Mouse (Mus musculus) small intestine, adult 2 months (tissue): ENCODE results near the gene Gjc2. TPM values are rescaled to one million over a fixed set of nuclear protein-coding genes. Genes with fewer than 3 reads are reported as not detected.

Source experiments
- H3K27ac ChIP-seq: fragments of 200-500 bp; 2 replicates; pipeline ENCODE4 v1.5.1; 2012; ENCODE audit warnings: low read depth, low read length, control low read depth, inconsistent platforms; ENCODE audit not compliant: insufficient read depth
- H3K27me3 ChIP-seq: fragments of 200-500 bp; 2 replicates; pipeline ENCODE4 v1.6.1; 2012; ENCODE audit warnings: mild to moderate bottlenecking, moderate library complexity, low read length, inconsistent platforms; ENCODE audit not compliant: control insufficient read depth, insufficient read depth
- H3K36me3 ChIP-seq: fragments of 200-500 bp; 2 replicates; pipeline ENCODE4 v1.6.1; 2012; ENCODE audit warnings: mild to moderate bottlenecking, low read length, control low read depth, inconsistent platforms; ENCODE audit not compliant: control insufficient read depth, insufficient read depth
- H3K4me1 ChIP-seq: fragments of 200-500 bp; 2 replicates; pipeline ENCODE4 v1.6.1; 2012; ENCODE audit warnings: low read length, inconsistent platforms, mixed read lengths; ENCODE audit not compliant: control insufficient read depth, insufficient read depth, insufficient read length
- H3K4me3 ChIP-seq: fragments of 200-500 bp; 2 replicates; pipeline ENCODE4 v1.5.1; 2012; ENCODE audit warnings: low read depth, mild to moderate bottlenecking, control low read depth, inconsistent platforms, low read length, moderate library complexity
- CTCF ChIP-seq: fragments of 200-500 bp; IDR thresholded peaks from 2 replicates; pipeline ENCODE4 v1.5.1; 2012; ENCODE audit warnings: low read depth, mild to moderate bottlenecking, control low read depth, inconsistent platforms, low read length, moderate library complexity, mixed read lengths; ENCODE audit not compliant: insufficient replicate concordance, insufficient read length; ENCODE audit errors: extremely low read depth
- POLR2A ChIP-seq: fragments of 200-500 bp; IDR thresholded peaks from 2 replicates; pipeline ENCODE4 v1.6.1; 2012; ENCODE audit warnings: low read depth, mild to moderate bottlenecking, control low read depth, inconsistent platforms, low read length, moderate library complexity
- WGBS: fragments of 180-500 bp; shearing (Covaris S2); methylation state at CpG from one replicate; pipeline ENCODE4 v1.1.7; 2018; 5-methylcytosine and 5-hydroxymethylcytosine counted together
- polyA plus RNA-seq: library from polyadenylated mRNA; depleted of rRNA; stranded (reverse); fragments of >200 nt; gene quantifications from 2 replicates; pipeline ENCODE4 v1.2.3, GENCODE M21; 2012

Gene Gjc2
- polyA plus RNA-seq, 1 experiment = 4.6 TPM

GRCm38 (mm10) chr11:59208153-59208831 lies 25.3 kb upstream of the Gjc2 start, which contains the start of gene 2310033P09Rik:
Gene 2310033P09Rik (plus strand): TSS chr11:59208321.
- peak within 1 kb of the TSS; percentile 89 for H3K4me3 ChIP-seq
- TF ChIP-seq POLR2A (peak; percentile 32; the same call in 1 of the 2 replicates), CTCF (no peak)
- no peaks in the 10 kb centered on the region for H3K27me3 ChIP-seq
- peak within 1 kb of the TSS; percentile 97 for H3K27ac ChIP-seq
- under 1% methylated on average over 67 of the region's 67 CpGs for WGBS
- H3K36me3 ChIP-seq = peaks cover 48% of the 10 kb centered on the region
- peaks cover 10% of the 10 kb centered on the region for H3K4me1 ChIP-seq

GRCm38 (mm10) chr11:59202081-59202995 lies 19.3 kb upstream of the Gjc2 start, which contains the start of gene Mrpl55:
Gene Mrpl55 (plus strand): TSS chr11:59202486.
- no peak for TF ChIP-seq CTCF
- peak; percentile 73; the same call in 1 of the 2 replicates for TF ChIP-seq POLR2A

GRCm38 (mm10) chr11:59201216-59202002 lies 18.4 kb upstream of the Gjc2 start:
- WGBS = 20% methylated on average over 16 of the region's 16 CpGs
- Histone ChIP-seq H3K36me3 (peaks cover 16% of the 10 kb centered on the region), H3K4me3 (peak overlapping the region; percentile 87), H3K27ac (peak overlapping the region; percentile 74; the same call in 1 of the 2 replicates), H3K27me3 (no peaks in the 10 kb centered on the region), H3K4me1 (peaks cover 8% of the 10 kb centered on the region; the same call in 1 of the 2 replicates)
- TF ChIP-seq CTCF (no peak), POLR2A (no peak)

More at GRCm38 (mm10) chr11:59202081-59202995, 19.3 kb upstream of the Gjc2 start, which contains the start of gene Mrpl55:
- H3K4me3 ChIP-seq = peak within 1 kb of the TSS; percentile 87
- peaks cover 8% of the 10 kb centered on the region; the same call in 1 of the 2 replicates for H3K4me1 ChIP-seq
- WGBS = under 1% methylated on average over 63 of the region's 63 CpGs
- no peaks in the 10 kb centered on the region for H3K27me3 ChIP-seq
- peak within 1 kb of the TSS; percentile 74 for H3K27ac ChIP-seq
- peaks cover 18% of the 10 kb centered on the region for H3K36me3 ChIP-seq

- H3K4me3 ChIP-seq = no peak overlapping the region
- peaks cover 3% of the 10 kb centered on the region; the same call in 1 of the 2 replicates for H3K4me1 ChIP-seq
- TF ChIP-seq CTCF = no peak
- TF ChIP-seq POLR2A = no peak
- no peaks in the 10 kb centered on the region for H3K36me3 ChIP-seq
- no peak overlapping the region for H3K27ac ChIP-seq
- H3K27me3 ChIP-seq = no peaks in the 10 kb centered on the region
Observed at GRCm38 (mm10) chr11:59196230-59196629, 13.2 kb upstream of the Gjc2 start.

GRCm38 (mm10) chr11:59192059-59192386 lies 9.0 kb upstream of the Gjc2 start, which contains the start of gene Guk1:
Gene Guk1 (minus strand): TSS chr11:59192212.
- Histone ChIP-seq H3K4me3 (peak within 1 kb of the TSS; percentile 90), H3K27me3 (no peaks in the 10 kb centered on the region), H3K4me1 (peaks cover 11% of the 10 kb centered on the region), H3K36me3 (no peaks in the 10 kb centered on the region), H3K27ac (peak within 1 kb of the TSS; percentile 97)
- 4% methylated on average over 16 of the region's 16 CpGs for WGBS
- TF ChIP-seq POLR2A (no peak), CTCF (no peak)

GRCm38 (mm10) chr11:59191231-59192058 lies 8.4 kb upstream of the Gjc2 start:
- peak; percentile 70 for TF ChIP-seq POLR2A
- TF ChIP-seq CTCF = no peak
- Histone ChIP-seq H3K27ac (peak overlapping the region; percentile 97), H3K4me1 (peaks cover 16% of the 10 kb centered on the region), H3K36me3 (peaks cover 2% of the 10 kb centered on the region), H3K27me3 (no peaks in the 10 kb centered on the region), H3K4me3 (peak overlapping the region; percentile 90)
- WGBS = under 1% methylated on average over 59 of the region's 59 CpGs
